Mouse (Mus musculus) urinary bladder, postnatal 4 days (tissue): ENCODE measurements at regions not wholly inside any gene's neighbourhood (a gene's known extent, or its start where the extent isn't known, plus 50 kb on each side); places are given as distances from the start of the nearest gene placed in this dataset.

Experiments
- DNase-seq, 2 experiments: peaks; one replicate each; pipeline ENCODE4 v3.0.0; 2021 to 2022; ENCODE audit warnings: low spot score in 2 of 2

DNA sequence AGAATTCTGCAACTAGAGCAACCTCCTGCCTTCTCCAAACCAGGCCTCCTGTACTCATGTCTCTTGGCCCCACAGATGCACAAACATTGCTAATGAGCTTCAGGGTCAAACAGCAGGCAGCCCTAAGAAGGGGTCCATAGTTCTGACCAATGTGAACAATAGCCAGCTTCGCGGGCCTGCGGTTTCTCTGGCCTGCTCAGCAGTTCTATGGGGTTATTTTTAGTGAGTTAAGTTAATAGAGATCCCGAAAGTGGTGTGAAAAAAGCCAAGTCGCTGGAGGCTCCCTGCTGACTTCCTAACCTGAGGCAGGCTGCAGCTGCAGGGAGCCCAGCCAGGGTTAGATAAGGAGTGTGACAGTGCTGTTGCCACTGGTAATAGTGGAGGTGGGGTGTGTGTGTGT lies 106.6 kb downstream of the Pdcd6ip start:
- no peak for DNase-seq

DNA sequence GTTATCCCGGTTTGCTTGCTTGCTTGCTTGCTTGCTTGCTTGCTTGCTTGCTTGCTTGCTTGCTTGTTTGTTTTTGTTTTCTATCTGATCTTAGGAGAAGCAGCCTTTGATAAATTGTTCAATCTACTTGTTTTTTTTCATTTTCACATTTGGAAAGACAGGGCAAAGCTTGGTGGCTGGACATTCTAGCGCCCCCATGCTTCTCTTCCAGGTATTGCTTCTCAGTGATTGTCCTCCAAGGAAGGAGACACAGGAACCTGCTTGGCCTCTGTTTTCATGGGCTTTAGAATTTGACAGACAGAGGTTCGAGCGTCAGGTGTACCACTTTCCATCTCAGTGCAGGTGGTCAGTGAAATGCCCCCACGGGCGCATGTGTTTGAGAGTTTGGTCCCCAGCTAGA lies 120.8 kb downstream of the Pdcd6ip start:
- DNase-seq: no peak

DNA sequence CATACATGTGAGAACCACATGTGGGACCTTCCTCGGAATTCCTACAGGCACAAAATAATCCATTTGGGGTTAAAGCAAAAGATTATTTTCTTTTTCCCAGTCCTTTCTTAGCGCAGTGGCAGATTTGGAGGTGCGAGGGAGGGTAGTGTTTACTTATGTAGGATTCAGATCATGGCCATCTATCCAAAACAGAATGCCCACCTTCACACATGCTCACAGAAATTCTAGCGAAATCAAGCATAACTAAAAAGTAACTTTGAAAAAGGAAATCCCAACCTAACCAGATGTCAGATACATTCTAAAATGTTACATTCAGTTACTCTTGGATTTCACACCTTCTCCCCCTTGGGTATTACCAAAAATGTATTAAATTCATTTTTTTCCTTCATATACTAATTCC lies 121.6 kb downstream of the Pdcd6ip start:
- no peak for DNase-seq

DNA sequence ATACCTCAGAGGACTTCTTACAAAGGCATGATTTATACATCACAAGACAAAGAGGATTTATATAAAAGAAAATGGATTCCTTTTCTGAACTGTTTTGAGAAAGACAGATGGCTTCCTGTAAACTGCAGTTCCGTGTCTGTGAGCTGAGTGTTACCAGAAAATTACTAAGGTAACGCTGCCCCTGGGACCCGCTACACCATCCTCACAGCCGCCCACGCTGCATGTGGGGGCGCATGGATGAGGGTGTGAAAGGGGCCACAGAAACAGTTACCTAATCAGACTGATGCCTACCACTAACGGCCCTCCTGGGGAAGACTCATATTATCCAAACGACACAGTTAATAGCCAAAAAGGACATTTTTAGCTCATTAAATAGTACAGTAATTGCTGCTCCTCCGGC lies 129.8 kb downstream of the Pdcd6ip start:
- no peak for DNase-seq

DNA sequence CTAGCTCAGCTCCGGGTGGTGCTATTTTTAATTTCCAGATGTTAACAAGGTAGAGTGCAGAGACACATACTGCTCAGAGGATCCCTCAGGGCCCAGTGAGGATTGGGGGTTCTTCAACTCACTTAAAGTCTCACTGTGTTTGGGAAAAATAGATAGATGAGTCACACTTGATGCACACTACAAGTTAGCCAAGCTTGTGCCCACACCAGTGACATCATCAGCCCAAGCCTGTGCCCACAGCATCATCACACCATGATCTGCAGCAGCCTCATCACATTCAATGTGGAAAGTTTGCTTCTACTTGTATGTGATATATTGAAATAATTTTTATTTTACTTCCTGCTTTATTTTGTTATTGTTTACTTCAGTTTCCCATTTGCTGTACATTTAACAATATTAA lies 139.2 kb downstream of the Pdcd6ip start:
- DNase-seq: no peak

DNA sequence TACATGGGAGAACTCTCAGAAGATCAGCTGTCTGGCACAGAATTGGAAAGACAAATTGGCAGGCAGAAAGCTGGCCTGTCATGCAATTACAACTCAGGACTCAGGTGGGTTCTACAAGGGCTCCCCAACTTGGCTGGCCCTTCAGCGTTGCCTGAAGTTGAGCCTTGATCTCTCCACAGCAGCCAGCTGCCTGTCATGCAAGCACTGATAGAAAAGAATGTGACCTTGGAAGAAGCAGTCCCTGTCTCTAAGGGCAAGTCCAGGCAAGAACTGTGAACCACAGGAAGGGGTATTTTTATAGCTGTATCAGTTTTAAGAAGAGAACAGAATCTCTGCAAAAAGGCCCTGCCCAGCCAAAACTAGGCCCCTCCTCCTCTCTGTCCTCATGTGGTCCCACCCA lies 140.4 kb downstream of the Pdcd6ip start:
- DNase-seq: no peak

DNA sequence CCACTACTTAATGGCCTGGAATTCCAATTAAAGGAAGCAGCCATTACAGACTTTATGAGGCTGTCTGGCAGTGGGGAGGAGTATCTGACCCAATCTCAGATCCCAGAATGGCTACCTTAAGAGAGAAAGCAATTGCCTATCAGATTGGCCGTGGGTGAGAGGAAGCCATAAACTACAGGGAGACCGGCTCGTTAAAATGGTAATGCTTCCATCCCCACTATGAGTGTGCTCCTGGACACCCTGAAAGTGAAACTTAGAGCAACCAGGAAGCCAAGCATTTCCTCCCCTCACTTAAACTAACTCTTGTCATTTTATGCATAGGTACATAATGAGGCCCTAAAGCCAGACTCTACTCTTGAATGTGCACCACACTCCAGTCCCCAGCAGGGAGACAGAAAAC lies 141.4 kb downstream of the Pdcd6ip start:
- DNase-seq: no peak

DNA sequence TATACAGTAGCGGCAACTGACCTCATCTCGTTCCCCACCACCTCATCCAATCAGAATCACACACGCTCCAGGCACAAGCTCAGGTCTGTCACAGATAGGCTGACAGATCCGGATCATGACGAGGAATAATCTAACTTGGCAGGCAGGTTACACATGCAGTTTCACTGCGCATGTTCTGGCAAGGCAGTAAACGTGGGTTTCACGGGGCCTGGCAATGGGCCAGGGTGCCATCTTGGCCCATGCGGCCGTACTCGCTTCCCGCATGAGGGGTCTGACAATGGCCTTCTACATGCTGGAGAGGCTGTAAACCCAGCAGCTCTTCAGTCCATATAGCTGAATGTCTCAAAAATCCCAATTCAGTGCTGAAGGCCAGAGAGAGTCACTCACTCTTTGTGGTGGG lies 154.1 kb downstream of the Pdcd6ip start:
- no peak for DNase-seq

DNA sequence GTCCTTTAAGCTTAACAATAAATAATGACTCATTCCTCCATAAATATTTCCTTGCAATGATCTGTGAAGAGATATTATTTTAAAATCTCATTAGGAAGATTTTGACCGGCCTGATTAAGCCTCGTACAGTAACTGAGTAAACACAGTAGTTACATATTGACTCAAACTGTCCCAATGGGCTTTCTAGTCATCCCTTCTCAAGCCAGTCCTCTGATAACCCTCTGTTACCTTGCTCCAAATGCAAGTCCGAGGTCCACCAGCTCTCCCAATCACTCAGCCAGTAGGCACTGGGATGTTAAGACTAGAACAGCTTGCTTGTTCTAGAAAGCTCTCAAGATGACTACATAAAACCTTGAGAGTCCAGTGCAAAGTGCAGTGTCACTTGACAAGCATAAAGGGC lies 160.6 kb downstream of the Pdcd6ip start:
- no peak for DNase-seq

DNA sequence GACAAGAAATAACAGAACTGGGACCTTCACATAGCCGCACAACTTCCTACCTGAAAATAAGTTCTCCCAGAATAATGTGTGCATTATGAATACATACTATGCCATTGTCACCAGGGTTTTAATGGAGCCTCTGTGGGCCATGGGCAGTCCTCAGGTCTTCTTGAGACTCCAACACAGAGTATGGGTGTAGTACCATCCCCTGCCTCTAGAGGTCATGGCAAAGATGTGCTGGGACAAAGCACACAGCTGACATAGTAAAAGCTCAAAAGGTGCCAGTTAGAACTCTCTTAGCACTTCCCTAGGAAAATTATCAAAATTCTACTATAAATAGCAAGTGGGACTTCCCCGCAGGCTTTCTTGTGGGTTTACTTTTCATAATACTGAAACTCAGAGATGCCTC lies 179.5 kb downstream of the Pdcd6ip start:
- no peak for DNase-seq

DNA sequence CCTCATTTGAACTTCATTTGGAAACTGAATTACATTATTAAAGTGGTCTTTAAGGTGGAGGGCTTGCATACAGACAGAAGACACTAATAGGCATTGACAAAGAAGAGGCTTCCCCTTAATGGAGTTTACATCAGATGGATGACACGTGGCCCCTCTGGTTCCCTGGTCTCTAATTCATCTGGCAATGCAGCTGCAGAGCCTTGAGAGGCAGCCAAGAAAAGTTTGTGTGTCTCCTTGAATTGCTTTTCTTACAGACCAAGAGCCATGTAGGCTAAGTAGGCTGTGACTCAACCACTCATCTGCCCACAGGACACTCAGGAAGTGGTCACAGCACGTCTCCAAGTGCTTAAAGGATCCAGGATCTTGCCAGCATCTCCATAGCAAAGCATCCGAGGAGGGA lies 183.8 kb downstream of the Pdcd6ip start:
- no peak for DNase-seq

DNA sequence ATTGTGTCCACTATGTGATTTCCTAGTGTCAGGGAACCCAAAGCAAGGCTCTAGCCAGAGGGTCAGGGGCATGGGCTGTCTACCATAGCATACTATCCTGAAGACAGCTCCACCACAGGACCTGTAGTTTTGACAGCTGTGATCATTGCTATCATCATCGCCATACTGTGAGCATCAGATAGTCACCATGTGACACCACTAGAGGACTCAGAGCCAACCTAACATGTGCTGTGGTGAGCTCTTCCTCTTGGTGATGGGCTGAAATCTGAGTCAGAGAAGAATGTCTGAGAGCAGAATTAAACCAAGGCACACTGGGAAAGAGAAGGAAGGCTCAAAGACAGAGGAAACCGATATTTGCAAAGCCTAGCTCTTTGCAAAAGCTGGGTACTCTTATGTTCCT lies 184.9 kb downstream of the Pdcd6ip start:
- no peak for DNase-seq

DNA sequence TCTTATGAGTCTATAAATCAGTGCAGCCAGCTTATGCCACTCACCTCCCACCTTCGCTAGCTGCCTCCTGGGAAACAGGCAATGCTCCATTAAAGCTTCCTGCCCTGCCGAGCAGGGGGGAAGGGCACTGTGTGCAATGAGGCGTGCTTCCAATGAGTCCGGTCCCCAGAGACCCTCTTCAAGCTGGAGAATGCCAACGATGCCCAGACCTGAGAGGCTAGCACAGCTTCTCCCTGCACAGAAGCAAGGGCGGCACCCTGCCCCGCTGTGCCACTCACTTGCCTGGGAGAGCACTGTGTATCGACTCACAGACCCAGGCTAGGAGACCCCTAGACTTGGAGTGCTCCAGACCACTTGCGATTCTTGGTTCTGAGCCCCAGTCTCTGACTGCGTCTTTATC lies 188.3 kb downstream of the Pdcd6ip start:
- peak; percentile 14 to 56 for DNase-seq

DNA sequence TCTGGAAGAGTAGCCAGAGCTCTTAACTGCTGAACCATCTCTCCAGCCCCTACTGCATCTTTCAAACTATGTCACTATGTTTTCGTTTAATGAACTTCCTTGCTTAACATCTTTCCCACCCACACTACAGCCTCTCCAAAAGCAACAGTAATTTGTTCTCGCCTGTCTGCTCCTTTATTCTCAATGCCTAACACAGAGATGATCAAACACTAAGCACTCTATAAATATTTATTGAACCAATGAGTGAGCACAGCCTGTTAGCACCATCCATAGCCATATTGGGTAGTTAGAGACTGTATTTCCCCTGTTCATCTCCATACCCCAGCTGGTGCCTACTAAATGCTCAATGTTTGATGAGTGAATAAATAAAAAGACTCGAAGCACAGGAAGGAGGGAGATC lies 189.6 kb downstream of the Pdcd6ip start:
- DNase-seq: no peak

DNA sequence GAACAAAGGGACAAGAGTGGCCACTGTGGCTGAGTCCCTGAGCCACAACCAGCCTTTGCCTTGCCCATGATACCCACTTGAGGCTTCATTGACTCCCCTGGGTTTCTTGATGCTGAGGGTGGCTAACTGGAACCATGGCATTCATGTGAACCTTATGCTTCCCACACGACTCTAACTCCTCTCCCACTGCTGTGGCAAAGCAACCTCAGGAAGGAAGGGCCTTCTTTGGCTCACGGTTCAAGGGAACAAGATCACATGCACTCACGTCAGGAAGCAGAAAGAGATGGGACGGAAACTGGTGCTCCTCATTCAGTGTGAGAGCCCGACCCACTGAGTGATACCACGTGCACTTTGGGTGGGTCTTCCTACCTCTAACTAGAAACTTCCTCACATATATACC lies 190.3 kb downstream of the Pdcd6ip start:
- DNase-seq: peak in 1 of 2 experiments; percentile 46

DNA sequence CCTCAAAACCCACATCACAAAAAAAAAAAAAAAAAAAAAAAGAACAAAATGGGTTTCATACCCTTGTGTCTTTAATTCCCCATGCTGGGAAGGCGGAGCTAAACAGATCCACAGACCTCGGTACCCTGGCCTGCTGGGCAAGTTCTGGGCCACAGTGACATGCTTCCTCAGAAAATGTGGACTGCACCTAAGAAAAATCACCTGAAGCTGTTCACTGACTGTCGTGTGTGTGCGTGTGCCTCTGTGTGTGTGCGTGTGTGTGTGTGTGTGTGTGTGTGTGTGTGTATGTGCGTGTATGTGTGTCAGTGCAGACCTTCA lies 192.4 kb downstream of the Pdcd6ip start:
- no peak for DNase-seq

DNA sequence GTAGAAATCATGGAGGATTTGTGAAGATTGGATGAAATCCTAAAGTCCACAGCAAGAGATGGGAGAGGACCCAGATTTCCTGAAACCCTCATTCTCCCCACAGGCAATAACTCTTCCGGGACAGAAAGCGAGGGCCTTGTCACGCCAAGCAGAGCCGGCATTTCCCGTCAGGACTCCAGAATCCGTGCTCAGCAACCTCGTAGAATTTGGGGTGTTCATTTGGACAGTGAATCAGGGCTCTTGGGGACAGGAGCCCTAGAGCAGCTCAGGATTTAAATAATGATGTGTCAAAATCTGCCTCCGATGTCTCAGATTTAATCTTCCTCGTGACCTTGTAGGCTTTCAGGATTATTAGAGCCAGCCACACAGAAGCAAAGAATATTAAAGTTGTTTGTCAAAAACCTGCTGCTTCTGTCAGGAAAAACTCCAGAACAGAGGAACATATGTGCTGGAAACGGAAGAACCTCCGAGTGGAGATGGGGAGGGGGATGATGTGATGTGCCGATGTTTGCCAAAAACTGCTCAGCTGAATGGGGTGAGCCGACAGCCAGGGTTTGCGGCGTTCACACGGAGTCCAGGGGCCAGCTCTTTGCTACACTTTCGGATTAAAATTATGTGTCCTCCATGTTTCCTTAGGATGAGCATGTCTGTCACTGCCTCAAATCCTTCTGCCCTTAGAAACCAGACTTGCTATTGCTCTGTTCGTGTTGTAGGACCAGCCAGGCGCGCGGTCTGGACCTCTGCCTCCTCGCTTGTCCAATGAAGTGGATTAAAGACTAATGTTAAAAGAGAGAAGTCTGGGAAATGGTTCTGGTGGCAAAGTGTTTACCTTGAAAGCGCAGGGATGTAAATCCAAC lies 193.0 kb downstream of the Pdcd6ip start:
- DNase-seq: peak in 1 of 2 experiments; percentile 54

DNA sequence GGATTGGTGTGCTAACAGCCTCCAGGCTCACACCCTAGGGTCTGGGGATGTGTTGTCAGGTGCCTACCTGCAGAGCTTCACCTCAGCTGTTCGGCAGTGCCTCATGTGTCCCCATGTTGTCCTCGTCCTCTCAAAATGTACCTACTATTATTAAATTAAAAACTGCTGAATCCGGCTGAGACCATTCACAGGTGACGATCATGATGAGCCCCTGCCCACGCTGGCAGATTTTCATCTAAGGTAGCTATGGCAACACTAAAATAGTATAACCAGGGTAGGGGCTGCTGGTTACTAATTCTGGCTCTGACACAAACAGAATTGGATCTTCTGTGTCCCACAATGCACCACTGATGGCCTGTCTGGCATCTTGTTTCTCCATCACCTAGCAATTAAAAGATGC lies 196.8 kb downstream of the Pdcd6ip start:
- DNase-seq: peak in 1 of 2 experiments; percentile 23

DNA sequence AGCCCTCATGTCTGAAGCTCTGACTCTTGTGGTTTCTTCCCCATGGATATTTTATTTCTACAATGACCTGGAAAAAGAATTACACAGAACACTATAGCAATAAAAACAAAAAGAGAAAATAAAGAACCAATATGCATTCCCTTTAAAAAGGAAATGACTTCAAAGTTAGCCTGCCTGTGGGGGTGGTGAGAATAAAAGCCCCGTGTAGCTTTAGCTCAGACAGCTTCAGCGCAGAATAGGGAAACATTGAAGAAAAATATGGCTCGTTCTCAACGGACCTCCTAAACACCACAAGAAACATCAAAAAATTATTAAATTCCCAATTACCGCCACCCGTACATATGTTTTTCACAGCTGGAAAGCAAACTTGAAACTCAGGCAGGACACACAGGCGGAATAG lies 198.7 kb downstream of the Pdcd6ip start:
- DNase-seq: peak in 1 of 2 experiments; percentile 10

DNA sequence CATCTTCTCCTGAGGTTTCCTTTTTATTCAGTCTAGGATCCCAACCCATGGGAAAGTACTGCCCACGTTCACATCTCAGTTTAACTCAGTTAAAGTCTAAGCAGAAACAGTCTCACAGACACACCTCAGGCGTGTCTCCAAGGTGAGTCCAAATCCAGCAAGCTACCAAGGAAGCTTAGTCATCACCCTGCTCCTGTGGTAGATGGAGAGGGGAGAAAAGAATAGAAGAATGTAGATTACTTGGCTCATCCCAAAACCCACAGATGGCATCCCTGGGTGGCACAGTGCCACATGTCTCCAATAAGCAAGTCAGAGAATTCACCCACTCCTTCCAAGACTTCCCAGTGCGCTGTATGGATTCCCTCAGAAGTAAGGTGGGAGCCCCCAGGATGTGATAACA lies 199.2 kb downstream of the Pdcd6ip start:
- DNase-seq: peak in 1 of 2 experiments; percentile 29

DNA sequence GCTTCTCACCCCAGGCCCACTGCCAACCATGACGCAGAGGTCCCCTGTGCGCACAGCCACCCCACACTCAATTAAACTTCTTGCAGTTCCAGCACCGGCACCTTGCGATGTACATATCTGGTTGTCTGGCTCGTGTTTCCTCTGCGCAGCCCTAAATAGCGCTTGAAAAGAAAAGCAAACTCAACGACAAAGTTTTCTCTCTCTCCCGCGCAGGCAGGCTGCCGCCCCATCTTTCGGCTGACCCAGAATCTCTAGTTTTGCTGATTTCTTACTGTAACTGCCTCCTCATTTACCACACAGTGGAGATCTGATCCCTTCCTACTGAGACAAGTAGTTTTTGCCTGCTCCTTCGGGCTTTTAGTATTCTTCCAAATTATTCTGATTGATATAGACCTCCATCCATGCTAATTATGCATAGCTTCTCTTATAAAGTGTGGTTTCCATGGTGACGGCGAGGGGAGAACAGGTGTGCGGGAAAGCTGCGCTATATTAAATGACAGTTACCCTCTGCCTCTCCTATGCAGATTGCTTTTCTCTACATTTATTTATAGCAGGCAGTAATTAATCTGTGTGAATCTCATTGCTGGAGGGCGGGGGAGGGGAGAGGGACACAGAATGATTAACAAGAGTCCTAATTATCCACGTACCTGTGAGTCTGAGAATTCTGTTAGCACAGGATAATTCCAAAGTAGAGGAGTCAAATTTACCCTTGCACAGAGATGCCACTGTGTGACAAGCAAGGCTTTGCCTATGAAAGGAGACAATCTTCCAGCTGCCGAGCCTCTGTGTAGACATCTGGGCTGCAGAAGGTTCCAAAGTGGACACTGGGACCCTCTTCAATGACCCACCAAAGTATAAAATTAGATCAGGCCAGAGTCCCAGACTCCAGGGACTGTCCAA lies 200.2 kb downstream of the Pdcd6ip start:
- DNase-seq: peak in 1 of 2 experiments; percentile 55

DNA sequence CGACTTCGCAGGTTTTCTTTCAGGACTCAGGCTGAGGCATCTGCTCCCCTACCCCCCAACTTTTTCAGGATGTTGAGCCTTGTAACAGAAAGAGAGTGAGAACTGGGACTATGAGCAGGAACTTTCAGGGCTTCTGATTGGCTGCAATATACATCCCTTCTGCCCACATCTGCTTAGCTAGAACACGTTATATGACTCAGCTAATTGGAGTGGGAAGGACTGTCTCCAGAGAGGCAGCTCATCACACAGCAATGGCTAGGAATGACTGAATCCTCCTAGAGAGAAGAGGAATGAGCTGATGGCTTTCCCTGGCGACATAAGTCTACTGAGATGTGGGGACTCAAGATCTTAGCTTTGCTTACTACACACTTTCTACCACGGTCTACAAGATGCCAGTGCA lies 208.8 kb downstream of the Pdcd6ip start:
- DNase-seq: no peak

DNA sequence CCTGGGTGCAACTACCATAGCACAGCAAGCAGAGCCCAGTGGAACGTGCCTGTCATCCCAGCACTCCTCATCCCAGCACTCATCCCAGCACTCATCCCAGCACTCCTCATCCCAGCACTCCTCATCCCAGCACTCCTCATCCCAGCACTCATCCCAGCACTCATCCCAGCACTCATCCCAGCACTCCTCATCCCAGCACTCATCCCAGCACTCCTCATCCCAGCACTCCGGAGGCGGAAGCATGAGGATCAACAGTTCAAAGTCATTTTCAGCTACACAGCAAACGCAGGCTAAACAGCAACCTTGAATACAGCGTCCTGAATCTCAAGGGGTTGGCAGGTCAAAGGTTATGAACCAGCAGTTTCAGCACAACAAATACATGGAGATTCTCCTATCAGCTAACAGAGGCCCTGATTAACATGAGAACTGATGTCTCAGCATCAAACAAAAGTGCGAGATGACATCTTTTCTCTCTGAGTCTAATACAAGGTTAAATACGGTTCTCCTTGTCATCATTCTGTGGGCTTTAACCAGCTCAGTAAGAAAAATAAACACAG lies 211.8 kb downstream of the Pdcd6ip start:
- DNase-seq: peak in 1 of 2 experiments; percentile 59
